Mouse (Mus musculus) kidney, postnatal 0 days (tissue): Measurements from ENCODE around the gene Mbip. TPM values are rescaled to one million over a fixed set of nuclear protein-coding genes. Genes with fewer than 3 reads are reported as not detected.

Experiments used
- ATAC-seq: fragments of 200-750 bp; cut with Nextera tagmentation; replicated peaks from 2 replicates; pipeline ENCODE4 v1.8.0; 2017; ENCODE audit warnings: low read depth, moderate number of reproducible peaks, moderate TSS enrichment, moderate library complexity; ENCODE audit not compliant: low FRiP score
- DNase-seq: peaks from one replicate; pipeline ENCODE4 v3.0.0-alpha.2; 2016; ENCODE audit warnings: low spot score
- H3K27ac ChIP-seq: fragments of 300-500 bp; sonication (generic); 2 replicates; pipeline ENCODE4 v1.5.1; 2014; ENCODE audit warnings: mild to moderate bottlenecking
- H3K27me3 ChIP-seq: fragments of 300-500 bp; sonication (generic); 2 replicates; pipeline ENCODE4 v1.6.1; 2014; ENCODE audit warnings: low read length, mixed read lengths; ENCODE audit not compliant: insufficient read depth
- H3K36me3 ChIP-seq: fragments of 300-500 bp; sonication (generic); 2 replicates; pipeline ENCODE4 v1.6.1; 2014; ENCODE audit warnings: low read length, mixed read lengths; ENCODE audit not compliant: insufficient read depth
- H3K4me1 ChIP-seq: fragments of 300-500 bp; sonication (generic); replicated peaks from 2 replicates; pipeline ENCODE4 v1.6.1; 2014; ENCODE audit warnings: antibody characterized with exemption, low read length, mixed read lengths; ENCODE audit not compliant: insufficient read depth
- H3K4me2 ChIP-seq: fragments of 300-500 bp; sonication (generic); 2 replicates; pipeline ENCODE4 v1.6.1; 2014; ENCODE audit warnings: mild to moderate bottlenecking, low read length, moderate library complexity, mixed read lengths
- H3K4me3 ChIP-seq: fragments of 300-500 bp; sonication (generic); replicated peaks from 2 replicates; pipeline ENCODE4 v1.5.1; 2014; ENCODE audit warnings: low read depth, low read length
- H3K9ac ChIP-seq: fragments of 300-500 bp; sonication (generic); 2 replicates; pipeline ENCODE4 v1.6.1; 2014; ENCODE audit warnings: low read depth, low read length
- H3K9me3 ChIP-seq: fragments of 300-500 bp; sonication (generic); replicated peaks from 2 replicates; pipeline ENCODE4 v1.6.1; 2016; ENCODE audit warnings: low read length, inconsistent platforms, mixed read lengths
- CTCF ChIP-seq: IDR thresholded peaks from 2 replicates; pipeline ENCODE4 v1.5.1; 2016; ENCODE audit warnings: antibody characterized with exemption, low read depth, mild to moderate bottlenecking, moderate library complexity
- WGBS: fragments of 180-500 bp; shearing (Covaris S2); extraction: QIAGEN DNeasy Blood & Tissue Kit; methylation state at CpG from one replicate; pipeline ENCODE4 v1.1.7; 2014; 5-methylcytosine and 5-hydroxymethylcytosine counted together
- polyA plus RNA-seq: library from polyadenylated mRNA; unstranded; fragments of >200 nt; fragmentation: Nextera tagmentation; extraction: Ambion mirVana; gene quantifications from 2 replicates; pipeline ENCODE4 v1.2.1, GENCODE M21; 2015

Gene Mbip
- polyA plus RNA-seq, 1 experiment from 2014 or later, result 38.2 TPM

DNA sequence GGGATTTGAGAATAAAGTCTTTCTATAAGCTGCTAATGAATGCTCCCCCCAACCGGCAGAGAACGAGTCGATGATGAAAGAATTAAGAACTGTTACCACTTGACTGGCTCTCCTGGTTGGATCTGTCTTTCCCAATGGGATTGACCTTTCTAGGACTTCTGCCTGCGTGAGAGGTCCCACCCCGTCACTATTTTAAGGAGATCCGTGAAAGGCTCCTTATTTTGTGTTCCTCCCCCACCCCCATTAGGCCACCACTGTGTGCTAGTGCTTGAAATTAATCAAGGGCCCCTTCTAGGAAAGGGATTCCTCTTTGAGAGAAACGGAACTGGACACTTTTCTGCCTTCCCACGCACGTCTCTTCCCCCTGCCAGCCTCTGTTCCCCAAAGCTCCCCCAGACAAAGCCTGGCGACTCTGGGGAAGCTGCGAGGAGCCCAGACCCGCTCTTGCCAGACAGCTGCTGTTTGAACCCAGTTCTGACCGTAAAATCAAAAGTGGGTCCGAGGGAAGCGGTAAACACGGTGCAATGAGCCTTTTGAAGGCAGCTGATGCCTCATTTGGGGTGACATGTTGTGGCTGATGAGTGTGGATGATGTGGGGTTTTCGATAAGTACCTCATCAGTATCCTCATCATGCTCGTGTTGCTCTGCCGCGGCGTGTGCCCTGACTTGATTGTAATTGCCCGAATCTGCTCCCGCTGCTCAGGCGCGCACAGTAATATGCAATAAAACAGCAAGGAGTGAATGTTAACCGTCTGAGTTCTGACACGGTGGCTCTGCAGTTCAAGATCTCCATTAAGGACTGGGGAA, 44.0 kb downstream of the Mbip start:
- Histone ChIP-seq H3K4me3 (peak overlapping the region; percentile 27), H3K9me3 (no peaks in the 10 kb centered on the region), H3K27ac (no peak overlapping the region), H3K4me1 (0 out of 2 replicates have a peak, but pooled peaks cover 7% of the 10 kb centered on the region), H3K36me3 (no peaks in the 10 kb centered on the region), H3K27me3 (no peaks in the 10 kb centered on the region), H3K9ac (0 out of 2 replicates have a peak overlapping the region, but pooled peaks have one; percentile 10), H3K4me2 (peak overlapping the region; percentile 62)
- ATAC-seq, result no peak
- 10% methylated on average over 27 of the region's 27 CpGs for WGBS
- TF ChIP-seq CTCF, result no peak
- peak; percentile 30 for DNase-seq

DNA sequence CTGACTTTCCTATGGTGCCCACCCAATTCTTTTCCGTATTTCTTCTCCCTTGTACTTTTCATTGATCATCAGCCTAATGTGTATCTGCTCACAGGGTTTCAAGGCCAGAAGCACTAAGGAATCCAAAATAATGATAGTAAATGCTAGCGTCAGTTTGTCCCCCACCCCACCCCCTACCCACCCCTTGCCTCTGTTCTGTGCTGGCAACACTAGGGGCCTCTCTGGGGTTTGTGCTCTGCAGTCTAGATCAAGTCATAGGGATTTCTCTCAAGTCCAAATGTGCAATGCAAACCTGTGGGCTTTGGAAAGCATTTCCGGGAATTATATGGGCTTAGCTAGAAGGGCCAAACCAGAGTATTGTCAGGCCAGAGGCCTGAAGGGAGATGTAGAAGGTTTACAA, 46.1 kb downstream of the Mbip start:
- no peaks in the 10 kb centered on the region for H3K27me3 ChIP-seq
- 0 out of 2 replicates have a peak, but pooled peaks cover 4% of the 10 kb centered on the region for H3K4me1 ChIP-seq
- 56% methylated on average over 3 of the region's 3 CpGs for WGBS
- H3K27ac ChIP-seq, result no peak overlapping the region
- no peak overlapping the region for H3K9ac ChIP-seq
- peak; percentile 6 for DNase-seq
- TF ChIP-seq CTCF, result no peak
- no peak for ATAC-seq
- H3K9me3 ChIP-seq, result no peaks in the 10 kb centered on the region
- no peak overlapping the region for H3K4me2 ChIP-seq
- no peaks in the 10 kb centered on the region for H3K36me3 ChIP-seq
- H3K4me3 ChIP-seq, result no peak overlapping the region

DNA sequence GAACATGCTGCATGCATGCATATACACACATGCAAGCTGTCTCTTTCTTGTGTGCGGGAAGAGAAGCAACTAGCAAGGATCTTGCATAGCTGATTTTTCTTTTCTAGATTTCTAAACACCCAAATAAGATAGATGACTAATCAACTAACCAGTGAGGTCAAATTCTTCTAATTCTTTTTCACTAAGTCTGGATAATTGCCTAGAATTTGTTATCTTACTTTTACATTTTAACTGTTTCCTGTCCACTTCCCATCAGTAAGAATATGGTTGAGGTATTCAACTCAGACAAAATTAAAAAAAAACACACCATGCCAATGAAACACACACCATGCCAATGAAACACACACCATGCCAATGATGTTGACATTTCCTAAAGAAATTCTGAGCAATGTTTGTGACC, 46.8 kb downstream of the Mbip start:
- ATAC-seq, result no peak
- Histone ChIP-seq H3K4me3 (no peak overlapping the region), H3K9ac (no peak overlapping the region), H3K4me1 (0 out of 2 replicates have a peak, but pooled peaks cover 4% of the 10 kb centered on the region), H3K9me3 (no peaks in the 10 kb centered on the region), H3K27ac (no peak overlapping the region), H3K4me2 (no peak overlapping the region), H3K27me3 (no peaks in the 10 kb centered on the region), H3K36me3 (no peaks in the 10 kb centered on the region)
- WGBS, result 29% methylated on average over 1 of the region's 1 CpGs
- no peak for TF ChIP-seq CTCF
- DNase-seq, result peak; percentile 75

DNA sequence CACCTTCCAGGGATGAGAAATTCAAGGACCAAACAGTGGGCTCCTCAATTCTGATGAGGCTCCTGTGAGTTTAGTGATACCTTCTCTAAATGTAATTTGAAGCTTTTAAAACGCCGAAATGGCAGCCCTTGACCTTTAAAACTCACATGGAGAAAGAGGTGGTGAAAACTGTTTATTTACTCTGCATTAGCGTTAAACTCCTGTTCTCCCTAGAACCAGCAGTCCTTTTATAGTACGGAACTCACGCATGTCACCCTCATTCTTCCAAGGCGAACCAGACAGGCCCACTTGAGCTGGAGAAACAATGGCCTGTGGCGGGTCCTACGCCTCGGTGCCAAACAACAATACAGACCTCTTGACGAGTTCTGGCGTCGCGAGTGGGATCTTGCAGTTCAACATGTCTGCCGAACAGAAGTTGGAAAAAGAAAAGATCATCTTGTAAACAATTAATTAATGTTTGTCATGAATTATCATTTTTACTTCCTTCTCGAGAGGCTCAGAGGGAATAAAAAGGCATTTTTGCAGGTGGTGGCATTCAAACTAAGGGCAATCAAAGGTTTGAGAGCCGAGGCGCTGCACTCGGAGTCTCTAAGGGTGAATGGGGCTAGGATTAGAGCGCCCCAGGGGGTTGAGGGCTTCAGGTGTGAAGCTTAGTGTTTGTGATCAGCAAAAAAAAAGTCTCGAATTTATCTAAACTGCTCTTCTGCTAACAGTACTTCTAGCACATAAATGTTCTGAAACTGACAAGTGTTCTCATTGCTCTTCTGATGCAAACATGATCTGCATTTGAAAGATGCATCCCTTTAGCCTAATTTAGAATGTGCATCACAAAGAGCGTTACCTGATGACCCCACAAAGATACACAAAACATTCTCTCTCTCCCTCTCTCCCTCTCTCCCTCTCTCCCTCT, 47.5 kb downstream of the Mbip start:
- Histone ChIP-seq H3K4me3 (no peak overlapping the region), H3K4me2 (no peak overlapping the region), H3K9me3 (no peaks in the 10 kb centered on the region), H3K4me1 (0 out of 2 replicates have a peak, but pooled peaks cover 4% of the 10 kb centered on the region), H3K9ac (no peak overlapping the region), H3K36me3 (no peaks in the 10 kb centered on the region), H3K27me3 (no peaks in the 10 kb centered on the region), H3K27ac (no peak overlapping the region)
- no peak for DNase-seq
- WGBS, result 23% methylated on average over 21 of the region's 21 CpGs
- no peak for TF ChIP-seq CTCF
- no peak for ATAC-seq

DNA sequence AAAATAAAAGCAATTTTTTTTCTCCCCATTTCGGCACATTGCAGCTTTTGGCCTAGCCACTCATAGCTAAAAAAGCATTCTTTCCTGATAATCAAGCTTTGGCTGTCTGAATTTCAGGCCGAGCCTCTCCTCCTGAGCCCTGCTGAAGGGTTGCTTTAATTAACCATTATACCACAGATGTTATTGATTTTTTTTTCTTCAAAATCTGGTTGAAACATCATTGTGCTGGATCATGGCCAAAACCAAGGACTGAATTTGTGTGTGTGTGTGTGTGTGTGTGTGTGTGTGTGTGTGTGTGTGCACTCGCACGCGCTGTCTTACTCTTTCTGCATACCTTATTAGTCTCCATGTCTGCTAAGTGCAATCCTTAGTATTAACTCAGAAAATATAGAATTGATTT, 48.6 kb downstream of the Mbip start:
- WGBS, result 82% methylated on average over 5 of the region's 5 CpGs
- H3K4me2 ChIP-seq, result no peak overlapping the region
- H3K9ac ChIP-seq, result no peak overlapping the region
- H3K9me3 ChIP-seq, result no peaks in the 10 kb centered on the region
- no peak overlapping the region for H3K4me3 ChIP-seq
- no peaks in the 10 kb centered on the region for H3K36me3 ChIP-seq
- 0 out of 2 replicates have a peak, but pooled peaks cover 4% of the 10 kb centered on the region for H3K4me1 ChIP-seq
- no peak for TF ChIP-seq CTCF
- H3K27ac ChIP-seq, result no peak overlapping the region
- no peaks in the 10 kb centered on the region for H3K27me3 ChIP-seq
- ATAC-seq (no peak), DNase-seq (no peak)

DNA sequence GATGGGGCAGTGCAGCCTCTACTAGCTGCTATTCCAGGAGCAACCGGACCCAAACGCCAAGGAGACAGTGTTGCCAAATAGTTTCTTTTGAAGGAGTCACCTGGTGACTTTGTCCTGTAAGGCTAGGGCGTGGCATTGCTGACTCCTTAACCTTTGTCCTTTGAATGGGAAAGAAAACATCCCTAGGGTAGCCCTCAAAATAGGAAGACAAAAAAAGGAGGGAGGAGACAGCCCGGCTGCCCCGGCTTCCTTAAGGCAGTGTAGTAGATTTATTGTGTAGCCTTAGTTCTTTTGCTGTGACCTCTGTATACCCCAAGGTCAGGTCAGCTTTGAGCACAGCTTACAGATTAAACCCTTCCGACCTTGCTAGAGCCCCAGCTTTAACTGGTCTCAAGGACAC, 49.2 kb downstream of the Mbip start:
- Histone ChIP-seq H3K4me3 (no peak overlapping the region), H3K27me3 (no peaks in the 10 kb centered on the region), H3K27ac (no peak overlapping the region), H3K9ac (no peak overlapping the region), H3K9me3 (no peaks in the 10 kb centered on the region), H3K4me1 (0 out of 2 replicates have a peak, but pooled peaks cover 4% of the 10 kb centered on the region), H3K4me2 (no peak overlapping the region), H3K36me3 (no peaks in the 10 kb centered on the region)
- TF ChIP-seq CTCF, result no peak
- WGBS, result 38% methylated on average over 6 of the region's 6 CpGs
- no peak for DNase-seq
- ATAC-seq, result no peak
